ENCODE assay signal across 26 mouse cellular contexts in genomic region chr7:142155308-142155707, GRCm38 (mm10). TPM values are rescaled to one million over a fixed set of nuclear protein-coding genes. Genes with fewer than 3 reads are reported as not detected.
DNase-seq lines count a peak whose midpoint lies in the region; ATAC-seq and TF ChIP-seq lines count a peak whose summit lies in the region.
"Had no signal": no experiment of that assay in that cellular context is flagged by ENCODE, and none has a peak within 500 bp of the region (broad histone marks: within the 10 kb centered on the region; RNA-seq: fewer than 3 reads in every experiment).

No protein-coding gene starts in this region.

- no peak overlapping the region for H3K27ac ChIP-seq in MEL (ENCODE audit: control insufficient read depth, low read depth, low read length)
- H3K27ac ChIP-seq in stomach, postnatal 0 days (replicated peaks) = no peak overlapping the region
- no peak overlapping the region for H3K27ac ChIP-seq in kidney, embryonic 15.5 days
- H3K27ac ChIP-seq: embryonic facial prominence, embryonic 10.5 days; embryonic facial prominence, embryonic 12.5 days; forebrain, embryonic 13.5 days; forebrain, embryonic 15.5 days had no signal

- 16% methylated on average over 1 of the region's 1 CpGs for WGBS in stomach, postnatal 0 days
- 73% methylated on average over 1 of the region's 1 CpGs for WGBS in kidney, embryonic 15.5 days

- ATAC-seq in stomach, postnatal 0 days (ENCODE audit: low FRiP score, low TSS enrichment) = peak; percentile 71; the same call in 1 of the 2 replicates
- no peak for ATAC-seq in kidney, embryonic 15.5 days (replicated peaks; ENCODE audit: low FRiP score)
- ATAC-seq: activated CD4-positive, CD25-positive, alpha-beta regulatory T cell, adult 4 months; forebrain, embryonic 13.5 days; forebrain, embryonic 15.5 days; forebrain, postnatal 0 days; Patski had no signal

- no peak for TF ChIP-seq EP300 in MEL (IDR thresholded peaks at IDR 0.05; ENCODE audit: low read depth in 1 of 2, low read length in 2 of 2)
- TF ChIP-seq EP300 in stomach, postnatal 0 days (optimal IDR thresholded peaks at IDR 0.05) = no peak

- TF ChIP-seq POLR2A in MEL (IDR thresholded peaks at IDR 0.05; ENCODE audit: control insufficient read depth in 1 of 2, insufficient read depth in 1 of 2, low read depth in 1 of 2, low read length in 2 of 2, poor library complexity in 1 of 2) = no peak
- no peak for TF ChIP-seq POLR2A in brain, embryonic 14.5 days (IDR thresholded peaks at IDR 0.05; ENCODE audit: borderline replicate concordance, extremely low read depth, insufficient read depth, insufficient read length, poor library complexity, severe bottlenecking)

- H3K4me2 ChIP-seq in stomach, postnatal 0 days (replicated peaks; ENCODE audit: low read depth) = no peak overlapping the region
- H3K4me2 ChIP-seq in kidney, embryonic 15.5 days = no peak overlapping the region
- H3K4me2 ChIP-seq: embryonic facial prominence, embryonic 12.5 days; forebrain, embryonic 13.5 days; forebrain, embryonic 15.5 days had no signal

- H3K4me3 ChIP-seq in MEL (ENCODE audit: control insufficient read depth in 1 of 2, insufficient read depth in 1 of 2, low read depth in 2 of 2, low read length in 2 of 2) = no peak overlapping the region
- no peak overlapping the region for H3K4me3 ChIP-seq in stomach, postnatal 0 days (ENCODE audit: low read depth, low read length)
- H3K4me3 ChIP-seq in kidney, embryonic 15.5 days (replicated peaks) = no peak overlapping the region
- H3K4me3 ChIP-seq: embryonic facial prominence, embryonic 10.5 days; embryonic facial prominence, embryonic 12.5 days; forebrain, embryonic 13.5 days; forebrain, embryonic 15.5 days had no signal

- H3K9ac ChIP-seq in MEL (ENCODE audit: control insufficient read depth, low read depth, low read length, poor library complexity, severe bottlenecking) = no peak overlapping the region
- no peak overlapping the region for H3K9ac ChIP-seq in stomach, postnatal 0 days (ENCODE audit: low read length)
- no peak overlapping the region for H3K9ac ChIP-seq in kidney, embryonic 15.5 days
- H3K9ac ChIP-seq: embryonic facial prominence, embryonic 12.5 days; forebrain, embryonic 13.5 days; forebrain, embryonic 15.5 days; forebrain, postnatal 0 days had no signal

- H3K9me3 ChIP-seq in MEL (replicated peaks; ENCODE audit: insufficient read depth, low read length) = no peaks in the 10 kb centered on the region
- H3K9me3 ChIP-seq in stomach, postnatal 0 days (ENCODE audit: control insufficient read depth, low read length) = no peaks in the 10 kb centered on the region
- H3K9me3 ChIP-seq in kidney, embryonic 15.5 days (replicated peaks) = no peaks in the 10 kb centered on the region
- H3K9me3 ChIP-seq: embryonic facial prominence, embryonic 10.5 days; embryonic facial prominence, embryonic 12.5 days; forebrain, embryonic 13.5 days; forebrain, embryonic 15.5 days had no signal

- no peaks in the 10 kb centered on the region for H3K36me3 ChIP-seq in MEL (ENCODE audit: control insufficient read depth in 1 of 2, insufficient read depth in 2 of 2, low read length in 2 of 2)
- no peaks in the 10 kb centered on the region for H3K36me3 ChIP-seq in stomach, postnatal 0 days (ENCODE audit: control insufficient read depth, insufficient read depth, low read length)
- H3K36me3 ChIP-seq in kidney, embryonic 15.5 days = no peaks in the 10 kb centered on the region
- H3K36me3 ChIP-seq: embryonic facial prominence, embryonic 10.5 days; embryonic facial prominence, embryonic 12.5 days; forebrain, embryonic 15.5 days had no signal

- peak; percentile 19 for DNase-seq in MEL (ENCODE audit: low read depth, low spot score)
- peak; percentile 2 for DNase-seq in brain, embryonic 14.5 days (ENCODE audit: low read depth)
- DNase-seq in stomach, postnatal 0 days (ENCODE audit: low spot score) = peak; percentile 69
- no peak for DNase-seq in cerebellum, adult 11 months
- DNase-seq: adrenal gland, adult 8-10 months; adrenal gland, postnatal 14 days; adrenal gland, postnatal 36 days; cerebellum, adult 11-12 months; cerebellum, adult 2 months; cerebellum, adult 9-10 months; cerebellum, postnatal 10 days; cerebellum, postnatal 25 days; forebrain, postnatal 0 days had no signal

- H3K27me3 ChIP-seq in MEL (ENCODE audit: control insufficient read depth in 1 of 2, insufficient read depth in 2 of 2, low read length in 2 of 2) = no peaks in the 10 kb centered on the region; a peak in 1 of 4 replicates
- H3K27me3 ChIP-seq in stomach, postnatal 0 days (ENCODE audit: control insufficient read depth, insufficient read depth, low read length) = no peaks in the 10 kb centered on the region
- no peaks in the 10 kb centered on the region for H3K27me3 ChIP-seq in kidney, embryonic 15.5 days
- H3K27me3 ChIP-seq: embryonic facial prominence, embryonic 12.5 days; forebrain, embryonic 13.5 days; forebrain, embryonic 15.5 days had no signal

- no peak for TF ChIP-seq RAD21 in MEL (IDR thresholded peaks at IDR 0.05; ENCODE audit: low read depth, low read length)

- no peaks in the 10 kb centered on the region for H3K79me2 ChIP-seq in MEL (ENCODE audit: control insufficient read depth, insufficient read depth, low read length, poor library complexity)

- H3K4me1 ChIP-seq in MEL (ENCODE audit: control insufficient read depth in 1 of 2, insufficient read depth in 2 of 2, low read length in 2 of 2) = no peaks in the 10 kb centered on the region
- no peaks in the 10 kb centered on the region for H3K4me1 ChIP-seq in stomach, postnatal 0 days (replicated peaks; ENCODE audit: control insufficient read depth, insufficient read depth)
- no peaks in the 10 kb centered on the region for H3K4me1 ChIP-seq in kidney, embryonic 15.5 days
- H3K4me1 ChIP-seq: embryonic facial prominence, embryonic 10.5 days; embryonic facial prominence, embryonic 12.5 days; forebrain, embryonic 13.5 days; forebrain, embryonic 15.5 days had no signal

- TF ChIP-seq CTCF in MEL (IDR thresholded peaks at IDR 0.05 in 2 of 3, conservative IDR thresholded peaks at IDR 0.05 in 1 of 3; ENCODE audit: control insufficient read depth in 1 of 3, insufficient read depth in 1 of 3, low read depth in 2 of 3, low read length in 3 of 3, poor library complexity in 1 of 3, severe bottlenecking in 1 of 3) = no peak
- TF ChIP-seq CTCF in brain, embryonic 14.5 days (IDR thresholded peaks at IDR 0.05; ENCODE audit: borderline replicate concordance, extremely low read depth, insufficient read depth, insufficient read length) = no peak
- no peak for TF ChIP-seq CTCF in stomach, postnatal 0 days (IDR thresholded peaks at IDR 0.05; ENCODE audit: low read depth)

TF ChIP-seq in MEL, 35 proteins besides CTCF, POLR2A, EP300 and RAD21:
- TF ChIP-seq E2F4 (IDR thresholded peaks at IDR 0.05; ENCODE audit: borderline replicate concordance, low read depth, low read length) = no peak
TF ChIP-seq in MEL: peak in this region for 0.

RNA-seq across cellular contexts. Expression of gene Gm29735, which starts 1.6 kb away (rescaled TPM):
- not detected in 2 replicates for total RNA-seq in MEL (2012; rRNA removed)
- not detected for polyA plus RNA-seq in MEL (2012; ENCODE audit: insufficient read depth in 1 of 2, insufficient read length in 2 of 2, low read depth in 1 of 2, low replicate concordance in 2 of 2, missing spikeins in 1 of 2)
- not detected in 2 replicates for polyA plus RNA-seq in brain, embryonic 14.5 days (2012; rRNA removed)
- not detected in 2 replicates for polyA plus RNA-seq in stomach, postnatal 0 days (2015; fragmentation: Nextera tagmentation; extraction: Ambion mirVana)
- polyA plus RNA-seq in kidney, embryonic 15.5 days (2015; fragmentation: Nextera tagmentation; extraction: Ambion mirVana) = not detected in 2 replicates
- total RNA-seq: adrenal gland, adult 18-20 months; adrenal gland, adult 8-10 months; adrenal gland, postnatal 14 days; adrenal gland, postnatal 36 days; ES-E14; forebrain, postnatal 0 days had no signal
- polyA plus RNA-seq: activated CD4-positive, CD25-positive, alpha-beta regulatory T cell, adult 4 months; C2C12; cerebellum, adult 2 months; cortical plate, adult 2 months; embryonic facial prominence, embryonic 10.5 days; embryonic facial prominence, embryonic 12.5 days; embryonic facial prominence, embryonic 14.5 days; forebrain, embryonic 11.5 days; forebrain, embryonic 13.5 days; forebrain, embryonic 15.5 days; forebrain, postnatal 0 days; Patski had no signal

RNA-seq across cellular contexts. Expression of gene Gm4553, which starts 10.2 kb away (rescaled TPM):
- not detected in 2 replicates for total RNA-seq in MEL (2012; rRNA removed)
- polyA plus RNA-seq in MEL (2012; ENCODE audit: insufficient read depth in 1 of 2, insufficient read length in 2 of 2, low read depth in 1 of 2, low replicate concordance in 2 of 2, missing spikeins in 1 of 2) = not detected
- not detected in 2 replicates for polyA plus RNA-seq in brain, embryonic 14.5 days (2012; rRNA removed)
- polyA plus RNA-seq in stomach, postnatal 0 days (2015; fragmentation: Nextera tagmentation; extraction: Ambion mirVana) = not detected in 2 replicates
- polyA plus RNA-seq in kidney, embryonic 15.5 days (2015; fragmentation: Nextera tagmentation; extraction: Ambion mirVana) = not detected in 2 replicates
- total RNA-seq: adrenal gland, adult 18-20 months; adrenal gland, adult 8-10 months; adrenal gland, postnatal 14 days; adrenal gland, postnatal 36 days; ES-E14; forebrain, postnatal 0 days had no signal
- polyA plus RNA-seq: activated CD4-positive, CD25-positive, alpha-beta regulatory T cell, adult 4 months; C2C12; cerebellum, adult 2 months; cortical plate, adult 2 months; embryonic facial prominence, embryonic 10.5 days; embryonic facial prominence, embryonic 12.5 days; embryonic facial prominence, embryonic 14.5 days; forebrain, embryonic 11.5 days; forebrain, embryonic 13.5 days; forebrain, embryonic 15.5 days; forebrain, postnatal 0 days; Patski had no signal

RNA-seq across cellular contexts. Expression of gene Gm45337, which starts 10.9 kb away (rescaled TPM):
- total RNA-seq in MEL (2012; rRNA removed) = not detected in 2 replicates
- not detected for polyA plus RNA-seq in MEL (2012; ENCODE audit: insufficient read depth in 1 of 2, insufficient read length in 2 of 2, low read depth in 1 of 2, low replicate concordance in 2 of 2, missing spikeins in 1 of 2)
- polyA plus RNA-seq in brain, embryonic 14.5 days (2012; rRNA removed) = 0.06 TPM in 1 of 2 replicates, not detected in the other
- not detected in 2 replicates for polyA plus RNA-seq in stomach, postnatal 0 days (2015; fragmentation: Nextera tagmentation; extraction: Ambion mirVana)
- not detected in 2 replicates for polyA plus RNA-seq in kidney, embryonic 15.5 days (2015; fragmentation: Nextera tagmentation; extraction: Ambion mirVana)
- total RNA-seq: adrenal gland, adult 18-20 months; adrenal gland, adult 8-10 months; adrenal gland, postnatal 14 days; adrenal gland, postnatal 36 days; ES-E14; forebrain, postnatal 0 days had no signal
- polyA plus RNA-seq: activated CD4-positive, CD25-positive, alpha-beta regulatory T cell, adult 4 months; C2C12; cerebellum, adult 2 months; cortical plate, adult 2 months; embryonic facial prominence, embryonic 10.5 days; embryonic facial prominence, embryonic 12.5 days; embryonic facial prominence, embryonic 14.5 days; forebrain, embryonic 11.5 days; forebrain, embryonic 13.5 days; forebrain, embryonic 15.5 days; forebrain, postnatal 0 days; Patski had no signal

RNA-seq across cellular contexts. Expression of gene Gm39115, which starts 19.5 kb away (rescaled TPM):
- not detected in 2 replicates for total RNA-seq in MEL (2012; rRNA removed)
- not detected for polyA plus RNA-seq in MEL (2012; ENCODE audit: insufficient read depth in 1 of 2, insufficient read length in 2 of 2, low read depth in 1 of 2, low replicate concordance in 2 of 2, missing spikeins in 1 of 2)
- polyA plus RNA-seq in brain, embryonic 14.5 days (2012; rRNA removed) = not detected in 2 replicates
- polyA plus RNA-seq in stomach, postnatal 0 days (2015; fragmentation: Nextera tagmentation; extraction: Ambion mirVana) = not detected in 2 replicates
- polyA plus RNA-seq in kidney, embryonic 15.5 days (2015; fragmentation: Nextera tagmentation; extraction: Ambion mirVana) = not detected in 2 replicates
- total RNA-seq: adrenal gland, adult 18-20 months; adrenal gland, adult 8-10 months; adrenal gland, postnatal 14 days; adrenal gland, postnatal 36 days; ES-E14; forebrain, postnatal 0 days had no signal
- polyA plus RNA-seq: activated CD4-positive, CD25-positive, alpha-beta regulatory T cell, adult 4 months; C2C12; cerebellum, adult 2 months; cortical plate, adult 2 months; embryonic facial prominence, embryonic 10.5 days; embryonic facial prominence, embryonic 12.5 days; embryonic facial prominence, embryonic 14.5 days; forebrain, embryonic 11.5 days; forebrain, embryonic 13.5 days; forebrain, embryonic 15.5 days; forebrain, postnatal 0 days; Patski had no signal

RNA-seq across cellular contexts. Expression of gene Krtap5-2, which starts 20.5 kb away (rescaled TPM):
- total RNA-seq in MEL (2012; rRNA removed) = not detected in 2 replicates
- not detected for polyA plus RNA-seq in MEL (2012; ENCODE audit: insufficient read depth in 1 of 2, insufficient read length in 2 of 2, low read depth in 1 of 2, low replicate concordance in 2 of 2, missing spikeins in 1 of 2)
- not detected in 2 replicates for polyA plus RNA-seq in brain, embryonic 14.5 days (2012; rRNA removed)
- polyA plus RNA-seq in stomach, postnatal 0 days (2015; fragmentation: Nextera tagmentation; extraction: Ambion mirVana) = not detected in 2 replicates
- not detected in 2 replicates for polyA plus RNA-seq in kidney, embryonic 15.5 days (2015; fragmentation: Nextera tagmentation; extraction: Ambion mirVana)
- total RNA-seq: adrenal gland, adult 18-20 months; adrenal gland, adult 8-10 months; adrenal gland, postnatal 14 days; adrenal gland, postnatal 36 days; ES-E14; forebrain, postnatal 0 days had no signal
- polyA plus RNA-seq: activated CD4-positive, CD25-positive, alpha-beta regulatory T cell, adult 4 months; C2C12; cerebellum, adult 2 months; cortical plate, adult 2 months; embryonic facial prominence, embryonic 10.5 days; embryonic facial prominence, embryonic 12.5 days; embryonic facial prominence, embryonic 14.5 days; forebrain, embryonic 11.5 days; forebrain, embryonic 13.5 days; forebrain, embryonic 15.5 days; forebrain, postnatal 0 days; Patski had no signal
